Mouse (Mus musculus) layer of hippocampus, adult 2 months (tissue): ENCODE measurements around the gene Sema5a. TPM values are rescaled to one million over a fixed set of nuclear protein-coding genes. Genes with fewer than 3 reads are reported as not detected.

Experiments used
- DNase-seq, 2 experiments: peaks; one replicate each; pipeline ENCODE4 v3.0.0; 2022; ENCODE audit warnings: low spot score in 2 of 2
- H3K27ac ChIP-seq: fragments of 200-600 bp; 2 replicates; pipeline ENCODE4 v1.8.1; 2022
- H3K4me3 ChIP-seq: fragments of 200-600 bp; 2 replicates; pipeline ENCODE4 v1.8.1; 2022; ENCODE audit warnings: mild to moderate bottlenecking
- CTCF ChIP-seq: fragments of 200-600 bp; conservative IDR thresholded peaks from 2 replicates; pipeline ENCODE4 v1.8.1; 2022; ENCODE audit warnings: antibody characterized with exemption, mild to moderate bottlenecking, moderate library complexity
- total RNA-seq, 2 experiments: library from RNA; stranded (reverse); gene quantifications; 2 replicates each; pipeline ENCODE4 v1.2.3; 2021

Sema5a gene
- total RNA-seq, 2 experiments from 2014 or later: 90.1 to 98.1 TPM

DNA sequence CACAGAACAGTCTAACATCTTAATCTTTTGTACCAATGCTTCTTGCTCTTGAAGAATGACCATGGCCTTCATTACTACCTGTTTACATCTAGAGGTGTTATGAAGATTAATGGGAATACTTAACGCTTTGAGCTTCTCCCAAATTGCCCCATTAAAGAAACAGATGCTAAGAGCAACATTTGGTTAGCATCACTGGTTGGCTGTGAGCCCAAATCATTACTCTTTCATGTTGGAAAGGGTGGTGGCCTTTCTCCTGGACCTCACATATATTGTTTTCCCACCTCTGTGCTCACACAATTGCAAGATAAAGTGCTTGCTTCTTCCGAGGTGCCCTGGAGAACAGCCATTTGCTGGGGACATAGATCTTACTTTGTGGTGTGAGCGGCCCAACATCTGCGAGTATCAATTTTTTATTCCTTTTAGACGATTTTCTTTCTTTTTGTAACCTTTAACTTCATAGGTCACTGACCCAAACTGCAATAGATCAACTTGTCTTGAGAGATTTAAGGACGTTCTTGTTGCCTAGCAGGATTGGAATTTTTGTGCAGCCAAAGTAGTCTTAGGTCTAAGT lies 227.0 kb downstream of the Sema5a start:
- H3K27ac ChIP-seq: no peak overlapping the region
- H3K4me3 ChIP-seq: no peak overlapping the region
- no peak for TF ChIP-seq CTCF
- no peak for DNase-seq

- Histone ChIP-seq H3K4me3 (no peak overlapping the region), H3K27ac (no peak overlapping the region)
- TF ChIP-seq CTCF: no peak
- no peak for DNase-seq
Observed at GRCm38 (mm10) chr15:32480747-32481146, 236.1 kb downstream of the Sema5a start.

- H3K27ac ChIP-seq: no peak overlapping the region
- DNase-seq: no peak
- no peak overlapping the region for H3K4me3 ChIP-seq
- TF ChIP-seq CTCF: no peak
Observed at GRCm38 (mm10) chr15:32485064-32485964, 240.7 kb downstream of the Sema5a start.

DNA sequence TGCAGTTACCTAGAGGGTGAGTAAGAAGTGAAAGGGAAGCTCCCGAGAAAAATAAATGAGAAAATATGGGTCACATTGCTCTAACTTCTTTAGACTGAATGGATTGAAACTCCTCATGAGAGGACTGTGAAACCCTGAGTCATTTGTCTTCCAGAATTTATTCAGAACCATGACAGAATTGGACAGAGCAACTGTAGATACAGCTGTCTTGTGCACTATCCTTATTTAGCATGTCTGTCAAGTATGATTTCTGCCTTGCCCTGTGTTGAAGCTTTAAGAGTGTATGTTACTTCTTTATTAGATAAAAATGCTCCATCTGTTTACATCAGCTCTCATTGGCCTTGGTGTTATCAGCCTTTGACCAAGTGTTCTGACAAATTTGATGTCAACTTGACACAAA lies 243.4 kb downstream of the Sema5a start:
- TF ChIP-seq CTCF: no peak
- no peak for DNase-seq

DNA sequence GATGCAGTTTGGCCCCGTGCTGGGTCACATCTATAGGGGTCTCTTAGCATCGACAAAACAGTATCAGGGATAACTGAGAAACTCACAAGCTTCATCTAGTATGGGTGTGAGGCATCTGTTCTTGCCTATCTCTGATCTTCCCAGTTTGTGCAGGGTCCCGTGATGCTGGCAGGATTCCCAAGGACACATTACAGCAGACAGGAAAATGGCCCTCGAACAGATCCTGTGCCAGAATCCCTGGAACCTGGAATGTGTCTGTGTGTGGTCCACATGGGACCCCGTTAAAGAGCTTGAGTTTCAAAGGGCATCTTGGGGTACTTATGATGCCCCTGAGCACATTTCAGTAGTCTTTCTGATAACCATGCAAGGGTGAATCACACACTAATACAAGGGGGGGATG lies 249.6 kb downstream of the Sema5a start:
- Histone ChIP-seq H3K4me3 (no peak overlapping the region), H3K27ac (no peak overlapping the region)
- TF ChIP-seq CTCF: no peak
- no peak for DNase-seq

More for the DNA sequence above, 243.4 kb downstream of the Sema5a start:
- H3K4me3 ChIP-seq: no peak overlapping the region
- H3K27ac ChIP-seq: no peak overlapping the region

- H3K4me3 ChIP-seq: no peak overlapping the region
- H3K27ac ChIP-seq: no peak overlapping the region
- TF ChIP-seq CTCF: no peak
- DNase-seq: no peak
Observed at GRCm38 (mm10) chr15:32494899-32495298, 250.3 kb downstream of the Sema5a start.

DNA sequence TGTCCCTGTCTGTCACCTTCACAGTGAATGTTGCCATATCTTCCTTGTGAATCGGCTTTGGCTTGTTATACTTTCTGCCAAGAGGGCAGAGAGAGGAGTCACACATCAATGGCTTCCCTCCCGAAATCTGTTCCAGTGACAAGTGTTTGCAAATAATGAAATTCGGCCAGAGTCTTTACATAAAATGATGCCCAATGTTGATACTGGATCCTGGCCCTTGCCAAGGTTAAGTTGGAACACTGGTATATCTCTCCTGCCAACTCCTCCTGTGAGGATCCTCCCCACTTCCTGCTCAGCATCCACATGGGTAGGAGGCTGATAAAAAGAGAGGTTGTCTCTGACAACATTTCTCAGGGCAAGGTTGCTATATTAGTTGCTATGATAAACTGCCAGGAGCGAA lies 252.3 kb downstream of the Sema5a start:
- Histone ChIP-seq H3K4me3 (no peak overlapping the region), H3K27ac (no peak overlapping the region)
- DNase-seq: no peak
- TF ChIP-seq CTCF: no peak

GRCm38 (mm10) chr15:32505941-32506340 lies 261.3 kb downstream of the Sema5a start:
- Histone ChIP-seq H3K27ac (no peak overlapping the region), H3K4me3 (no peak overlapping the region)
- no peak for TF ChIP-seq CTCF
- DNase-seq: no peak

- DNase-seq: no peak
- no peak for TF ChIP-seq CTCF
- Histone ChIP-seq H3K4me3 (no peak overlapping the region), H3K27ac (no peak overlapping the region)
Observed at GRCm38 (mm10) chr15:32508282-32508681, 263.7 kb downstream of the Sema5a start.

DNA sequence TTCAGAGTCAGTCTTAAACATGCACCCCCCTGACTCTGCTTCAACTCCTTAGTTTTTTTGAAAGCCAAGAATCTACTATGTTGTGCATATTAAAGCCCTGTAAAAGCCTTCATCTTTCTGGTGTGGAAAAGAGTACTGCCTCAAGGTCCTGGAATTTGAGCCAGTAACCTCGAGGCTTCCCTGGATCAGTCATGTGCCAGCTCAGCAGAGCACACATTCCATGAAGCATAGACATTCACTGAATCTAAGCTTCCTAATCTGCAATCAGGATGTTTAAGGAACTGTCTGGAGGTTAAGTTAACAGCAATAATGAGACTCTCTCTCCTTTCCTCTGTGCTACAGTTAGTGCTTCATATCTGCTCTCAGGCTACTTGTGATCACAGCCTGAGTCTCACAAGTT lies 270.3 kb downstream of the Sema5a start:
- TF ChIP-seq CTCF: no peak
- no peak overlapping the region for H3K27ac ChIP-seq
- no peak for DNase-seq
- no peak overlapping the region for H3K4me3 ChIP-seq

GRCm38 (mm10) chr15:32517954-32518353 lies 273.3 kb downstream of the Sema5a start:
- no peak for DNase-seq
- no peak overlapping the region for H3K27ac ChIP-seq
- no peak overlapping the region for H3K4me3 ChIP-seq
- no peak for TF ChIP-seq CTCF

- DNase-seq: no peak
- Histone ChIP-seq H3K4me3 (no peak overlapping the region), H3K27ac (no peak overlapping the region)
- TF ChIP-seq CTCF: no peak
Observed at GRCm38 (mm10) chr15:32532539-32532938, 287.9 kb downstream of the Sema5a start.

- DNase-seq: peak; percentile 64 to 71
- no peak for TF ChIP-seq CTCF
- no peak overlapping the region for H3K4me3 ChIP-seq
- H3K27ac ChIP-seq: peak overlapping the region; percentile 39
Observed at GRCm38 (mm10) chr15:32533541-32534080, 289.0 kb downstream of the Sema5a start.
